Mouse (Mus musculus): ENCODE measurements around the gene Defb13. TPM values are rescaled to one million over a fixed set of nuclear protein-coding genes. Genes with fewer than 3 reads are reported as not detected.
"Not testable (repeated sequence)": the region's sequence is repeated elsewhere in the genome, so short reads cannot be mapped to it uniquely, and the experiment has no call there.

The Defb13 gene
- not detected for total RNA-seq (2021)
- long read RNA-seq, experiment 1: 0 reads
- long read RNA-seq, experiment 2: 0 reads

- DNase-seq: no peak
Observed at GRCm38 (mm10) chr8:21946462-21946861, at the start of gene Defb13. Gene Defb13, plus strand, starts transcription at chr8:21946762.

GRCm38 (mm10) chr8:21906290-21906689, 40.3 kb upstream of the Defb13 start, which contains the start of gene Defb11:
Gene Defb11, minus strand, starts transcription at chr8:21906412.
- not testable (repeated sequence) for DNase-seq

GRCm38 (mm10) chr8:21911931-21912330, 34.6 kb upstream of the Defb13 start:
- no peak for DNase-seq

- DNase-seq: no peak
Observed at GRCm38 (mm10) chr8:21912554-21912953, 34.0 kb upstream of the Defb13 start.

- DNase-seq: no peak
Observed at GRCm38 (mm10) chr8:21915625-21916024, 30.9 kb upstream of the Defb13 start.

- not testable (repeated sequence) for DNase-seq
Observed at GRCm38 (mm10) chr8:21930754-21931153, 15.8 kb upstream of the Defb13 start.

GRCm38 (mm10) chr8:21932610-21933009, 14.0 kb upstream of the Defb13 start, which contains the start of gene Defb15:
Gene Defb15, minus strand, starts transcription at chr8:21932710.
- DNase-seq: no peak

- not testable (repeated sequence) for DNase-seq
Observed at GRCm38 (mm10) chr8:21938052-21938451, 8.5 kb upstream of the Defb13 start, which contains the start of gene Defb35. Gene Defb35, plus strand, starts transcription at chr8:21938352.

GRCm38 (mm10) chr8:21947311-21948017, 902 bp downstream of the Defb13 start:
- DNase-seq: no peak

GRCm38 (mm10) chr8:21955321-21955720, 8.8 kb downstream of the Defb13 start:
- DNase-seq: peak; percentile 50 to 65

- no peak for DNase-seq
Observed at GRCm38 (mm10) chr8:21956336-21956735, 9.8 kb downstream of the Defb13 start.

GRCm38 (mm10) chr8:21958414-21958813, 11.9 kb downstream of the Defb13 start, which contains the start of gene Fam90a1a:
Gene Fam90a1a, plus strand, starts transcription at chr8:21958714.
- no peak for DNase-seq

GRCm38 (mm10) chr8:21966646-21967045, 20.1 kb downstream of the Defb13 start:
- DNase-seq: no peak

GRCm38 (mm10) chr8:21969475-21969874, 22.9 kb downstream of the Defb13 start, which contains the start of gene Ccdc70:
Gene Ccdc70, plus strand, starts transcription at chr8:21969775.
- DNase-seq: no peak

GRCm38 (mm10) chr8:21978193-21978592, 31.6 kb downstream of the Defb13 start:
- no peak for DNase-seq

- DNase-seq: peak in 1 of 2 experiments; percentile 5
Observed at GRCm38 (mm10) chr8:21981664-21982337, 35.2 kb downstream of the Defb13 start.

- DNase-seq: peak; percentile 43 to 54
Observed at GRCm38 (mm10) chr8:21992184-21992583, 45.6 kb downstream of the Defb13 start.

GRCm38 (mm10) chr8:21995181-21995580, 48.6 kb downstream of the Defb13 start:
- no peak for DNase-seq

Other genes with a start within 250 kb of the Defb13 start
- gene AY761184, start 243.1 kb upstream of the Defb13 start, total RNA-seq (2021): not detected
- not detected for gene Defa24, start 212.3 kb upstream of the Defb13 start, total RNA-seq (2021)
- not detected for gene Defb50, start 123.2 kb upstream of the Defb13 start, total RNA-seq (2021)
- not detected for gene Defb2, start 106.8 kb upstream of the Defb13 start, total RNA-seq (2021)
- not detected for gene Defb10, start 87.9 kb upstream of the Defb13 start, total RNA-seq (2021)
- not detected for gene Defb9, start 61.3 kb upstream of the Defb13 start, total RNA-seq (2021)
- gene Defb11, start 40.4 kb upstream of the Defb13 start, total RNA-seq (2021): not detected
- not detected for gene Defb15, start 14.1 kb upstream of the Defb13 start, total RNA-seq (2021)
- not detected for gene Defb35, start 8.4 kb upstream of the Defb13 start, total RNA-seq (2021)
- not detected for gene Fam90a1a, start 12.0 kb downstream of the Defb13 start, total RNA-seq (2021)
- not detected for gene Ccdc70, start 23.0 kb downstream of the Defb13 start, total RNA-seq (2021)
- 1 to 10 TPM in 1 of 2 experiments, under 1 TPM in 1; 0.76 to 1.4 TPM for gene Atp7b, start 113.5 kb downstream of the Defb13 start, total RNA-seq (2021)
- gene Alg11, start 114.0 kb downstream of the Defb13 start, total RNA-seq (2021): 10 to 100 TPM; 40.6 to 43.2 TPM
- 1 to 10 TPM; 5.9 to 7.4 TPM for gene Nek5, start 178.3 kb downstream of the Defb13 start, total RNA-seq (2021)
- gene Nek3, start 219.7 kb downstream of the Defb13 start, total RNA-seq (2021): 1 to 10 TPM; 4.6 to 4.9 TPM
- gene Ckap2, start 239.1 kb downstream of the Defb13 start, total RNA-seq (2021): 1 to 10 TPM; 5.2 to 5.6 TPM
- 10 to 100 TPM; 37.5 to 40.4 TPM for gene Vps36, start 246.0 kb downstream of the Defb13 start, total RNA-seq (2021)